Mouse (Mus musculus) cerebellum, adult 2 months (tissue): ENCODE measurements around the gene Aaed1.

Experiments used
- CTCF ChIP-seq: fragments of 200-500 bp; IDR thresholded peaks from 2 replicates; pipeline ENCODE4 v1.5.1; 2011; ENCODE audit warnings: low read depth, mild to moderate bottlenecking, control low read depth, low read length, moderate library complexity, borderline replicate concordance; ENCODE audit not compliant: insufficient read depth
- POLR2A ChIP-seq: fragments of 200-500 bp; IDR thresholded peaks from 2 replicates; pipeline ENCODE4 v1.6.1; 2011; ENCODE audit warnings: low read length, control low read depth, borderline replicate concordance; ENCODE audit not compliant: insufficient read depth

- TF ChIP-seq CTCF, result no peak
- no peak for TF ChIP-seq POLR2A
Measured at GRCm38 (mm10) chr13:64343598-64343997, 31.1 kb upstream of the Aaed1 start.
